Mouse (Mus musculus) heart, embryonic 16.5 days (tissue): ENCODE results near the gene Clcn3. TPM values are rescaled to one million over a fixed set of nuclear protein-coding genes. Genes with fewer than 3 reads are reported as not detected.

Experiments used
- ATAC-seq: fragments of 200-750 bp; cut with Nextera tagmentation; replicated peaks from 2 replicates; pipeline ENCODE4 v1.8.0; 2017; ENCODE audit warnings: moderate number of reproducible peaks; ENCODE audit not compliant: insufficient read depth, low FRiP score; ENCODE audit errors: extremely low read depth
- H3K27ac ChIP-seq: fragments of 300-500 bp; sonication (generic); 2 replicates; pipeline ENCODE4 v1.5.1; 2014; ENCODE audit warnings: mild to moderate bottlenecking, low read length, control low read depth, moderate library complexity
- H3K27me3 ChIP-seq: fragments of 300-500 bp; sonication (generic); 2 replicates; pipeline ENCODE4 v1.6.1; 2014; ENCODE audit warnings: low read length, mixed read lengths; ENCODE audit not compliant: control insufficient read depth, insufficient read depth
- H3K36me3 ChIP-seq: fragments of 300-500 bp; sonication (generic); 2 replicates; pipeline ENCODE4 v1.6.1; 2014; ENCODE audit not compliant: control insufficient read depth, insufficient read depth
- H3K4me1 ChIP-seq: fragments of 300-500 bp; sonication (generic); 2 replicates; pipeline ENCODE4 v1.6.1; 2014; ENCODE audit warnings: low read length, mixed read lengths; ENCODE audit not compliant: control insufficient read depth, insufficient read depth
- H3K4me2 ChIP-seq: fragments of 300-500 bp; sonication (generic); 2 replicates; pipeline ENCODE4 v1.6.1; 2014; ENCODE audit warnings: low read depth, mild to moderate bottlenecking, control low read depth, low read length
- H3K4me3 ChIP-seq: fragments of 300-500 bp; sonication (generic); 2 replicates; pipeline ENCODE4 v1.5.1; 2014; ENCODE audit warnings: mild to moderate bottlenecking, control low read depth, low read length
- H3K9ac ChIP-seq: fragments of 300-500 bp; sonication (generic); 2 replicates; pipeline ENCODE4 v1.6.1; 2014; ENCODE audit warnings: low read length, control low read depth
- H3K9me3 ChIP-seq: fragments of 300-500 bp; sonication (generic); replicated peaks from 2 replicates; pipeline ENCODE4 v1.6.1; 2016; ENCODE audit warnings: low read length; ENCODE audit not compliant: control insufficient read depth
- WGBS: fragments of 180-500 bp; shearing (Covaris S2); extraction: QIAGEN DNeasy Blood & Tissue Kit; methylation state at CpG from one replicate; pipeline ENCODE4 v1.1.7; 2014; 5-methylcytosine and 5-hydroxymethylcytosine counted together
- polyA plus RNA-seq: library from polyadenylated mRNA; unstranded; fragments of >200 nt; fragmentation: Nextera tagmentation; extraction: Ambion mirVana; gene quantifications from 2 replicates; pipeline ENCODE4 v1.2.1, GENCODE M21; 2015

Gene Clcn3
- polyA plus RNA-seq, 1 experiment from 2014 or later = 21.2 TPM

DNA sequence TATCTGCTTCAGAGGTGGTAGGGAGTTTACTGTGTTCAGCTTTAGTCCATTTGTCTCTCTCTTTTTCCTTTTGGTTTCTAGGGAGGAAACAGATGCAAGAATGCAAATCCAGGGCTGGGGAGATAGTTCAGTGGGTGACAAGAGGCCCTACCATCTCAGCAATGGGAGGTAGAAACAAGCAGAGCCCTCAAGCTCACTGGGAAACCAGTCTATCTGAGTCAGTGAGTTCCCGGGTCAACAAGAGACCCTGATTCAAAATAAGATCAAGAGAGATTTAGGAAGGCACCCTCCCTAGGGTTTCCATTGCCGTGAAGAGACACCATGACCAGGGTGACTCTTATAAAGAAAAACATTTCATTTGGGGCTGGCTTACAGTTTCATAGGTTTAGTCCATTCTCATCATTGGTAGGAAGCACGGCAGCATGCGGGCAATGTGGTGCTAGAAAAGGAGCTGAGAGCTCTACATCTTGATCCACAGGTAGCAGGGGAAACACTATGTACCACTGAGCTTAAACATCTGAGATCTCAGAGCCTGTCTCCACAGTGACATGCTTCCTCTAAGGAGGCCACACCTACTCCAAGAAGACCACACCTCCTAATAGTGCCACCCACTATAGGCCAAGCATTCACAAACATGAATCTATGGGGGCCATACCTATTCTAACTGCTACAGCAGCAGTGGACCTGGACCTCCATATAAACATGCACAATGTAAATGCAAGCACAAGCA lies 114.7 kb downstream of the Clcn3 start:
- ATAC-seq = no peak
- WGBS = 83% methylated on average over 4 of the region's 4 CpGs

GRCm38 (mm10) chr8:60867468-60868115 lies 115.5 kb downstream of the Clcn3 start:
- 42% methylated on average over 4 of the region's 4 CpGs for WGBS
- H3K4me1 ChIP-seq = peaks cover 4% of the 10 kb centered on the region; the same call in 1 of the 2 replicates
- no peak overlapping the region for H3K4me2 ChIP-seq
- no peak overlapping the region for H3K9ac ChIP-seq
- H3K4me3 ChIP-seq = no peak overlapping the region
- H3K27ac ChIP-seq = no peak overlapping the region
- H3K36me3 ChIP-seq = no peaks in the 10 kb centered on the region
- no peaks in the 10 kb centered on the region for H3K9me3 ChIP-seq
- no peaks in the 10 kb centered on the region for H3K27me3 ChIP-seq
- ATAC-seq = no peak

More for the DNA sequence above, 114.7 kb downstream of the Clcn3 start:
- Histone ChIP-seq H3K4me3 (no peak overlapping the region), H3K9ac (no peak overlapping the region), H3K4me1 (peaks cover 4% of the 10 kb centered on the region; the same call in 1 of the 2 replicates), H3K36me3 (no peaks in the 10 kb centered on the region), H3K27me3 (no peaks in the 10 kb centered on the region), H3K9me3 (no peaks in the 10 kb centered on the region), H3K4me2 (no peak overlapping the region), H3K27ac (no peak overlapping the region)

DNA sequence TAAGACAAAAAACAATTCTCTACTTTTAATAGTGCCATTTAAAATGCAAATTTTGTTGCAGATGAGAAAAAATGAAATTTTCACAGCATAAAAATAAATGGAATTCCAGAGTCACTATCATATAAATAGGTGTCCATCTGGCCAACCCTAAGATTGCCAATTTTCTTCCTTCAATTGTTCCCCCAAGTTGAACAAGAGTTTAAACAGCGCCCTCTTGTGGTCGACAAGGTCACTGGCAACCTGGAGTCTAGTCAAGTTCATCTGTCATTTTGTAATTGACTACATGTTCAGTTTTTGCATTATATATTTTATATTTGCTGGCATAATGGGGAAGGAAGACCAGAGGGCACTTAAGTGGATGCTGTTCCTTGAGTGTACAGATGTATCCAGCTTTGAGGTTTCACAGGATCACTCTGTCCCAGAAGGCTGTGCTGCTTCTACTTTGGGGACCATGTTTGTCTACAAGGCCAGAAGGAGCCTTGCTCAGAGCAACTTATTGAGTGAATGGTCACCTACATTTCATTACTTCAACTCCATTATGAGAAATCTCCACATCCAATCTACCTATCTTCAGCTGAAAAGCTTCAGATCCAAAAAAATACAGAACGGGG lies 117.5 kb downstream of the Clcn3 start:
- 33% methylated on average over 3 of the region's 3 CpGs for WGBS
- Histone ChIP-seq H3K4me2 (no peak overlapping the region), H3K9me3 (no peaks in the 10 kb centered on the region), H3K9ac (no peak overlapping the region), H3K36me3 (no peaks in the 10 kb centered on the region), H3K27me3 (no peaks in the 10 kb centered on the region), H3K4me3 (no peak overlapping the region), H3K27ac (no peak overlapping the region), H3K4me1 (0 out of 2 replicates have a peak, but pooled peaks cover 4% of the 10 kb centered on the region)
- ATAC-seq = no peak

- no peak overlapping the region for H3K4me2 ChIP-seq
- H3K9ac ChIP-seq = no peak overlapping the region
- H3K27ac ChIP-seq = no peak overlapping the region
- H3K4me3 ChIP-seq = no peak overlapping the region
- H3K4me1 ChIP-seq = 0 out of 2 replicates have a peak, but pooled peaks cover 4% of the 10 kb centered on the region
- WGBS = 79% methylated on average over 6 of the region's 6 CpGs
- no peak for ATAC-seq
- no peaks in the 10 kb centered on the region for H3K27me3 ChIP-seq
- no peaks in the 10 kb centered on the region for H3K36me3 ChIP-seq
- H3K9me3 ChIP-seq = no peaks in the 10 kb centered on the region
These were observed 118.2 kb downstream of the Clcn3 start for GRCm38 (mm10) chr8:60864875-60865274.

DNA sequence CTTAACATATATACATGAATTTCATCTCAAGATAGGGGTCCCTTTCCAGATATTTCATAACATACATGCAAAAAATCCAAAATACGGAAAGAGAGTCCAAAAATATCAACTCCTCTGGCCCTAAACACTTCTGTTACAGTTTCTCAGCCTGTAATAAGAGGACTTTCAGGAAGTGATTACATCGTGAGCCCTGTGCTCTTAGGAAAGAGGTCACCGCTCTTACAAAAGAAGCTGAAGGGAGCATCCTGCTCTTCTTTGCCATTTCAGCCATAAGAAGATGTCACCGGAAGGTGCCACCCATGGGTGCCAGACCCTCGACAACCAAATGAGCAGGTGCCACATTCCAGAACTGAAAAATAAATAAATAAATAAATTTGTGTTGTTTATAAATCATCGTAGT lies 121.3 kb downstream of the Clcn3 start:
- Histone ChIP-seq H3K36me3 (no peaks in the 10 kb centered on the region), H3K4me3 (no peak overlapping the region), H3K4me2 (no peak overlapping the region), H3K4me1 (no peaks in the 10 kb centered on the region), H3K9ac (no peak overlapping the region), H3K9me3 (no peaks in the 10 kb centered on the region), H3K27me3 (no peaks in the 10 kb centered on the region), H3K27ac (no peak overlapping the region)
- ATAC-seq = no peak
- 79% methylated on average over 6 of the region's 6 CpGs for WGBS

DNA sequence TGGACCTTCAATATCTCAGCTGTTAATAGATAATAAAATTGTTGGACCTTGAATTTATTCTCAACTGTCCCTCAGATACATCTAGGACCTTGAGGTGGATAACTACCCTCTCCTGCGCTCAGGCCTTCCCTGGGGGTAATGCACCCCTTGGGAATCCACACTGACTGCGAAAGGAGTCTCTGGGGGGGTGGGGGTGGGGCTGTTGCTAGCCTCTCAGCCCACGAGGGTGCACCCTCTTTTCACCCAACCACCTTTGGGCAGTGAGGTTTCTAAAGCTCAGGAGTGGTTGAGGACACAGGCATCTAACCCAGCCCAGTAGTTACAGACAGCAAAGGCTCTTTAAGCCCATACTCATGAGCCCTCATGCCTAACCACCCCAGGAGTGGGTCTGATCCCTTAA lies 122.4 kb downstream of the Clcn3 start:
- H3K4me3 ChIP-seq = no peak overlapping the region
- no peaks in the 10 kb centered on the region for H3K9me3 ChIP-seq
- H3K36me3 ChIP-seq = no peaks in the 10 kb centered on the region
- H3K4me1 ChIP-seq = no peaks in the 10 kb centered on the region
- H3K4me2 ChIP-seq = no peak overlapping the region
- no peak for ATAC-seq
- H3K9ac ChIP-seq = no peak overlapping the region
- no peak overlapping the region for H3K27ac ChIP-seq
- H3K27me3 ChIP-seq = no peaks in the 10 kb centered on the region
- WGBS = 73% methylated on average over 3 of the region's 3 CpGs

Other genes starting within 250 kb of the Clcn3 start
- gene Hpf1, start 92.9 kb downstream of the Clcn3 start, polyA plus RNA-seq = 55.5 and 73.4 TPM in 2 replicates
- 11.3 and 11.8 TPM in 2 replicates for gene Nek1, start 9.9 kb upstream of the Clcn3 start, polyA plus RNA-seq
- gene Sh3rf1, start 240.6 kb upstream of the Clcn3 start, polyA plus RNA-seq = 4.9 and 5.3 TPM in 2 replicates